8 mouse cellular contexts compared by ENCODE assay signal in the genomic region with DNA sequence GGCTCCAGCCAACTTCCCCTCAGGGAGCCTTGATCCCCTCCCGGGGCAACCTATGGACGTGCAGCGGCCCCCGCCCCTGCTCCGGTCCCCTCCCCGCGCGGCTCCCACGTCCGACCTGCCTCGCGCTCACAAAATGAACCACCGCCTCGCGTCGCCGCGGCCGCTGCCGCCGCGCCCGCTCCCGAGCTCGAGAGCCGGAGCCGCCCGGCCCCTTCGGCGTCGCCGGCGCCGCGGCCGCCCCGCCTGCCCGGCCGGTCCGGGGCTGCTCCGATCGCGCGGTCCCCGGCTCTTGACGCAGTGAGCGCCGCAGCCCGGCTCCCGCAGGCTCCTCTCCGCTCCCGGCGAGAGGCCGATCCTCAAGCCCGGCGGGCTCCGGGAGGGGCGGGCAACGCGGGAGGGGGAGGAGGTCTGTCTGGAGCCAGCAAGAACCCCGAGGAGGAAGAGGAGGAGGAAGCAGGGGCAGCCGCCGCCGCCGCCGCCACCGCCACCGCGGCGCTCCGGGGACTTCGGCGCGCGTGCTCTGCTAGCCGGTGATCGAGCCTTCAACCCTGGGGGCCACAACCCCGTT. TPM values are rescaled to one million over a fixed set of nuclear protein-coding genes. Genes with fewer than 3 reads are reported as not detected.
DNase-seq lines count a peak whose midpoint lies in the region; ATAC-seq lines count a peak whose summit lies in the region.

No protein-coding gene starts in this region.

- H3K27me3 ChIP-seq in forebrain, embryonic 14.5 days (replicated peaks; ENCODE audit: control insufficient read depth, insufficient read depth, low read length), result peaks cover 60% of the 10 kb centered on the region
- H3K27me3 ChIP-seq in midbrain, embryonic 15.5 days (replicated peaks), result peaks cover 56% of the 10 kb centered on the region

- H3K4me3 ChIP-seq in forebrain, embryonic 14.5 days (ENCODE audit: low read depth, low read length), result peak overlapping the region; percentile 60
- H3K4me3 ChIP-seq in midbrain, embryonic 15.5 days, result peak overlapping the region; percentile 70

- 0 out of 2 replicates have a peak overlapping the region, but pooled peaks have one; percentile 27 for H3K27ac ChIP-seq in forebrain, embryonic 14.5 days (ENCODE audit: low read depth, low read length)
- peak overlapping the region; percentile 48 for H3K27ac ChIP-seq in midbrain, embryonic 15.5 days

- H3K4me1 ChIP-seq in forebrain, embryonic 14.5 days (ENCODE audit: control insufficient read depth, insufficient read depth, low read length), result peaks cover 21% of the 10 kb centered on the region
- peaks cover 52% of the 10 kb centered on the region for H3K4me1 ChIP-seq in midbrain, embryonic 15.5 days

- peak overlapping the region; percentile 70 for H3K9ac ChIP-seq in forebrain, embryonic 14.5 days (ENCODE audit: low read length)
- H3K9ac ChIP-seq in midbrain, embryonic 15.5 days, result peak overlapping the region; percentile 80

- intact Hi-C loops in left cerebral cortex, postnatal 4 days (cut with DNase I), result loop anchor here (5.0 to 10.0 kb wide), 2 partner anchors 226 to 384 kb away; no protein-coding TSS in a partner anchor

- ATAC-seq in forebrain, embryonic 14.5 days, result peak; percentile 36
- 0 out of 2 replicates have a peak, but pooled peaks have one; percentile 20 for ATAC-seq in midbrain, embryonic 15.5 days (replicated peaks)

- peak; percentile 45 for DNase-seq in kidney, adult 18-20 months
- DNase-seq in kidney, adult 9 months, result no peak
- DNase-seq in ZHBTc4 (ENCODE audit: low read depth, low spot score), result peak; percentile 42
- no peak for DNase-seq in forebrain, embryonic 14.5 days (ENCODE audit: low spot score)
- DNase-seq in kidney, postnatal 14 days, result peak; percentile 44
- DNase-seq in urinary bladder, postnatal 4 days (ENCODE audit: low spot score in 2 of 2), result no peak
- DNase-seq in left cerebral cortex, postnatal 4 days, result no peak

- no peaks in the 10 kb centered on the region for H3K9me3 ChIP-seq in forebrain, embryonic 14.5 days (replicated peaks; ENCODE audit: control insufficient read depth, low read length)
- no peaks in the 10 kb centered on the region for H3K9me3 ChIP-seq in midbrain, embryonic 15.5 days

- H3K4me2 ChIP-seq in forebrain, embryonic 14.5 days (ENCODE audit: low read length), result peak overlapping the region; percentile 98
- peak overlapping the region; percentile 99 for H3K4me2 ChIP-seq in midbrain, embryonic 15.5 days

- H3K36me3 ChIP-seq in forebrain, embryonic 14.5 days (ENCODE audit: control insufficient read depth, insufficient read depth, low read length), result no peaks in the 10 kb centered on the region
- H3K36me3 ChIP-seq in midbrain, embryonic 15.5 days (replicated peaks), result no peaks in the 10 kb centered on the region

- WGBS in forebrain, embryonic 14.5 days, result 1% methylated on average over 56 of the region's 78 CpGs
- WGBS in midbrain, embryonic 15.5 days, result 0% methylated on average over 72 of the region's 78 CpGs

RNA-seq across cellular contexts. Expression of a gene that starts 0.6 kb away (rescaled TPM):
- 1.7 and 2.5 TPM in 2 replicates for polyA plus RNA-seq in forebrain, embryonic 14.5 days (2014; fragmentation: Nextera tagmentation; extraction: Ambion mirVana)
- polyA plus RNA-seq in midbrain, embryonic 15.5 days (2015; fragmentation: Nextera tagmentation; extraction: Ambion mirVana), result 2.7 and 4.3 TPM in 2 replicates
- total RNA-seq in left cerebral cortex, postnatal 4 days (2021), result 10 to 100 TPM; 33.5 to 37.2 TPM

Comparison
In these comparisons a context has a peak if more than half of its experiments do, and no peak if none do; other contexts are left out.
1. DNase-seq: peak in kidney, adult 18-20 months (single experiment), ZHBTc4 (single experiment) and kidney, postnatal 14 days (single experiment); none in kidney, adult 9 months (single experiment), forebrain, embryonic 14.5 days (single experiment), urinary bladder, postnatal 4 days (0 of 2) and left cerebral cortex, postnatal 4 days (single experiment).